Mouse (Mus musculus): ENCODE data around the gene Ptcra.

DNA sequence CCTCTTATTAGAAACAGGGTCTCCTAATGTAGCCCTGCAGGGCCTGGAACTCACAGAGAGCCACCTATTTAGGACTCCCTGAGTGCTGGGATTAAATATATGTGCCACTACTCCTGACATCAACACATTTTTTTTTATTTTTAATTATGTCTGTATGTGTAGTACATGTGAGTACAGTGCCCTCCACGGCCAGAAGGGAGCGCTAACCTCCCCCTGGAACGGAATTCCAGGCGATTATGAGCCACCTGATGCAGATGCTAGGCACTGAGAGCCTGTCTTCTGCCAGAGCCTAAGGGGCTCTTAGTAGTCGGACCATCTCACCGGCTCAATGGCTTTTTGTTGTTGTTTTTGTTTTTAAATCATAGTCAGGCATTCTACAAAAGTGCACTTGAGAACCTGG is 35.5 kb downstream of the Ptcra start:
- peak; percentile 37; the same call in 1 of the 2 replicates for TF ChIP-seq CTCF (IDR thresholded peaks at IDR 0.05; ENCODE audit: borderline replicate concordance, insufficient read depth, low read depth, low read length)
- TF ChIP-seq POLR2A (IDR thresholded peaks at IDR 0.05; ENCODE audit: borderline replicate concordance, insufficient read depth, low read length) = no peak

All from cerebellum, adult 2 months (tissue).